Mouse (Mus musculus) heart, adult 2 months (tissue): Measurements from ENCODE around the gene Pwp2. TPM values are rescaled to one million over a fixed set of nuclear protein-coding genes. Genes with fewer than 3 reads are reported as not detected.

ENCODE experiments used
- polyA plus RNA-seq: library from polyadenylated mRNA; depleted of rRNA; stranded (reverse); fragments of >200 nt; gene quantifications from 2 replicates; pipeline ENCODE4 v1.2.3, GENCODE M21; 2012; rRNA removed
- total RNA-seq, 2 experiments: library from RNA; stranded (reverse); gene quantifications; 2 replicates each; pipeline ENCODE4 v1.2.3; 2021

Gene Pwp2
- total and polyA plus RNA-seq, 3 experiments: 7.8 to 10.8 (median 10.0) TPM

Other genes starting within 250 kb of the Pwp2 start
- under 1 TPM; 0.75 to 0.78 TPM for gene Trpm2, start 214.6 kb downstream of the Pwp2 start, total RNA-seq
- gene Trpm2, start 214.6 kb downstream of the Pwp2 start, polyA plus RNA-seq: 0.53 and 0.55 TPM in 2 replicates
- gene 1810043G02Rik, start 206.6 kb downstream of the Pwp2 start, total RNA-seq: 10 to 100 TPM in 1 of 2 experiments, 1 to 10 TPM in 1; 8.9 to 10.7 TPM
- gene 1810043G02Rik, start 206.6 kb downstream of the Pwp2 start, polyA plus RNA-seq: 21.7 and 24.9 TPM in 2 replicates
- 100 to 1,000 TPM; 109 to 115 TPM for gene Pfkl, start 175.1 kb downstream of the Pwp2 start, total RNA-seq
- 101 and 156 TPM in 2 replicates for gene Pfkl, start 175.1 kb downstream of the Pwp2 start, polyA plus RNA-seq
- gene Dnmt3l, start 143.2 kb downstream of the Pwp2 start, total RNA-seq: under 1 TPM in 1 of 2 experiments, not detected in 1; 0.21 TPM
- 0.10 and 0.79 TPM in 2 replicates for gene Dnmt3l, start 143.2 kb downstream of the Pwp2 start, polyA plus RNA-seq
- not detected for gene Aire, start 141.5 kb downstream of the Pwp2 start, total RNA-seq
- gene Aire, start 141.5 kb downstream of the Pwp2 start, polyA plus RNA-seq: 0.10 TPM in 1 of 2 replicates, not detected in the other
- gene Icosl, start 115.8 kb downstream of the Pwp2 start, total RNA-seq: 1 to 10 TPM; 5.8 to 7.6 TPM
- 8.4 and 9.2 TPM in 2 replicates for gene Icosl, start 115.8 kb downstream of the Pwp2 start, polyA plus RNA-seq
- 100 to 1,000 TPM; 552 to 639 TPM for gene D10Jhu81e, start 15.4 kb downstream of the Pwp2 start, total RNA-seq
- gene D10Jhu81e, start 15.4 kb downstream of the Pwp2 start, polyA plus RNA-seq: 393 and 410 TPM in 2 replicates
- gene Trappc10, start 59.5 kb upstream of the Pwp2 start, total RNA-seq: 10 to 100 TPM; 43.8 to 52.9 TPM
- 37.4 and 51.5 TPM in 2 replicates for gene Trappc10, start 59.5 kb upstream of the Pwp2 start, polyA plus RNA-seq
- gene Agpat3, start 167.3 kb upstream of the Pwp2 start, total RNA-seq: 100 to 1,000 TPM; 209 to 232 TPM
- gene Agpat3, start 167.3 kb upstream of the Pwp2 start, polyA plus RNA-seq: 286 and 366 TPM in 2 replicates
- gene Rrp1, start 227.9 kb upstream of the Pwp2 start, total RNA-seq: 10 to 100 TPM; 88.8 to 94.4 TPM
- 51.3 and 91.5 TPM in 2 replicates for gene Rrp1, start 227.9 kb upstream of the Pwp2 start, polyA plus RNA-seq
- gene Cstb, start 240.5 kb upstream of the Pwp2 start, total RNA-seq: 10 to 100 TPM; 23.0 to 25.1 TPM
- gene Cstb, start 240.5 kb upstream of the Pwp2 start, polyA plus RNA-seq: 21.4 and 25.2 TPM in 2 replicates